Mouse (Mus musculus) lung, embryonic 14.5 days (tissue): ENCODE results near the gene Stkld1. TPM values are rescaled to one million over a fixed set of nuclear protein-coding genes. Genes with fewer than 3 reads are reported as not detected.
"Not testable (repeated sequence)": the region's sequence is repeated elsewhere in the genome, so short reads cannot be mapped to it uniquely, and the experiment has no call there.

ENCODE experiments used
- ATAC-seq: fragments of 200-750 bp; cut with Nextera tagmentation; 2 replicates; pipeline ENCODE4 v1.8.0; 2017; ENCODE audit warnings: mild to moderate bottlenecking, moderate TSS enrichment, moderate library complexity; ENCODE audit not compliant: insufficient read depth
- DNase-seq: peaks from one replicate; pipeline ENCODE4 v3.0.0-alpha.2; 2015
- H3K27ac ChIP-seq: fragments of 300-500 bp; sonication (generic); 2 replicates; pipeline ENCODE4 v1.5.1; 2014; ENCODE audit warnings: low read depth, mild to moderate bottlenecking, moderate library complexity
- H3K27me3 ChIP-seq: fragments of 300-500 bp; sonication (generic); 2 replicates; pipeline ENCODE4 v1.6.1; 2014; ENCODE audit warnings: low read length, control low read depth; ENCODE audit not compliant: insufficient read depth
- H3K36me3 ChIP-seq: fragments of 300-500 bp; sonication (generic); 2 replicates; pipeline ENCODE4 v1.6.1; 2014; ENCODE audit warnings: control low read depth; ENCODE audit not compliant: insufficient read depth
- H3K4me1 ChIP-seq: fragments of 300-500 bp; sonication (generic); 2 replicates; pipeline ENCODE4 v1.6.1; 2014; ENCODE audit warnings: antibody characterized with exemption, control low read depth; ENCODE audit not compliant: insufficient read depth
- H3K4me2 ChIP-seq: fragments of 300-500 bp; sonication (generic); 2 replicates; pipeline ENCODE4 v1.6.1; 2014; ENCODE audit warnings: mild to moderate bottlenecking
- H3K4me3 ChIP-seq: fragments of 300-500 bp; sonication (generic); 2 replicates; pipeline ENCODE4 v1.5.1; 2014; ENCODE audit warnings: low read depth, low read length
- H3K9ac ChIP-seq: fragments of 300-500 bp; sonication (generic); 2 replicates; pipeline ENCODE4 v1.6.1; 2014
- H3K9me3 ChIP-seq: fragments of 300-500 bp; sonication (generic); 2 replicates; pipeline ENCODE4 v1.6.1; 2016; ENCODE audit warnings: low read depth, low read length, control low read depth
- CTCF ChIP-seq: IDR thresholded peaks from 2 replicates; pipeline ENCODE4 v1.5.1; 2016; ENCODE audit warnings: antibody characterized with exemption, low read depth
- WGBS: fragments of 180-500 bp; shearing (Covaris S2); extraction: QIAGEN DNeasy Blood & Tissue Kit; methylation state at CpG from one replicate; pipeline ENCODE4 v1.1.7; 2014; 5-methylcytosine and 5-hydroxymethylcytosine counted together
- polyA plus RNA-seq: library from polyadenylated mRNA; unstranded; fragments of >200 nt; fragmentation: Nextera tagmentation; extraction: Ambion mirVana; gene quantifications from 2 replicates; pipeline ENCODE4 v1.2.1, GENCODE M21; 2014

Stkld1 gene
- polyA plus RNA-seq, result not detected in 2 replicates

- no peaks in the 10 kb centered on the region for H3K27me3 ChIP-seq
- peak within 1 kb of the TSS; percentile 72 for H3K4me2 ChIP-seq
- under 1% methylated on average over 50 of the region's 70 CpGs for WGBS
- peak; percentile 97 for ATAC-seq
- no peaks in the 10 kb centered on the region for H3K9me3 ChIP-seq
- H3K9ac ChIP-seq, result peak within 1 kb of the TSS; percentile 99
- H3K4me1 ChIP-seq, result peaks cover 6% of the 10 kb centered on the region
- H3K4me3 ChIP-seq, result peak within 1 kb of the TSS; percentile 98
- H3K27ac ChIP-seq, result peak within 1 kb of the TSS; percentile 88
- H3K36me3 ChIP-seq, result peaks cover 32% of the 10 kb centered on the region
- no peak for TF ChIP-seq CTCF
- DNase-seq, result peak; percentile 98
Observed at GRCm38 (mm10) chr2:26933304-26934055, at the start of gene Stkld1, which contains the start of gene Surf4. Gene Stkld1 (plus strand): TSS chr2:26934047. Gene Surf4 (minus strand): TSS chr2:26933928.

- 81% methylated on average over 2 of the region's 2 CpGs for WGBS
Observed at GRCm38 (mm10) chr2:26885541-26885940, 48.3 kb upstream of the Stkld1 start.

GRCm38 (mm10) chr2:26886170-26886569, 47.7 kb upstream of the Stkld1 start:
- DNase-seq, ATAC-seq: not testable (repeated sequence)

More at GRCm38 (mm10) chr2:26885541-26885940, 48.3 kb upstream of the Stkld1 start:
- H3K4me3 ChIP-seq, ATAC-seq, H3K4me2 ChIP-seq, H3K9ac ChIP-seq, H3K27ac ChIP-seq, H3K27me3 ChIP-seq, H3K9me3 ChIP-seq, H3K4me1 ChIP-seq, DNase-seq: not testable (repeated sequence)
- H3K36me3 ChIP-seq, result peaks cover 22% of the 10 kb centered on the region

DNA sequence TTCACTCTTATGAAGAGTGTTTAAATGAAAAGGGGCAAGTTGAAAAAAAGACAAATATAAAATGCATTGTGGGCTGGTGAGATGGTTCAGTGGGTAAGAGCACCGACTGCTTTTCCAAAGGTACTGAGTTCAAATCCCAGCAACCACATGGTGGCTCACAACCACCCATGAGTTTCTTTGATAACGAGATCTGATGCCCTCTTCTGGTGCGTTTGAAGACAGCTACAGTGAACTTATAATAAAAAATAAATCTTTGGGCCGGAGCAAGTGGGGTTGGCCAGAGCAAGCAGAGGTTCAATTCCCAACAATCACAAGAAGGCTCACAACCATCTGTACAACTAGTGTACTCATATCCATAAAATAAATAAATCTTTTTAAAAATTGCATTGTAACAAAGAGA, 37.9 kb upstream of the Stkld1 start:
- Histone ChIP-seq H3K9ac (no peak overlapping the region), H3K4me2 (no peak overlapping the region), H3K36me3 (peaks cover 90% of the 10 kb centered on the region), H3K27me3 (no peaks in the 10 kb centered on the region), H3K4me3 (no peak overlapping the region), H3K9me3 (no peaks in the 10 kb centered on the region), H3K27ac (no peak overlapping the region), H3K4me1 (no peaks in the 10 kb centered on the region)
- TF ChIP-seq CTCF, result no peak
- 92% methylated on average over 4 of the region's 4 CpGs for WGBS
- no peak for ATAC-seq
- no peak for DNase-seq

More at GRCm38 (mm10) chr2:26886170-26886569, 47.7 kb upstream of the Stkld1 start:
- H3K27ac ChIP-seq, H3K4me2 ChIP-seq, H3K9ac ChIP-seq, H3K27me3 ChIP-seq, H3K9me3 ChIP-seq, H3K4me3 ChIP-seq, H3K4me1 ChIP-seq: not testable (repeated sequence)
- peaks cover 28% of the 10 kb centered on the region for H3K36me3 ChIP-seq
- 80% methylated on average over 4 of the region's 4 CpGs for WGBS

DNA sequence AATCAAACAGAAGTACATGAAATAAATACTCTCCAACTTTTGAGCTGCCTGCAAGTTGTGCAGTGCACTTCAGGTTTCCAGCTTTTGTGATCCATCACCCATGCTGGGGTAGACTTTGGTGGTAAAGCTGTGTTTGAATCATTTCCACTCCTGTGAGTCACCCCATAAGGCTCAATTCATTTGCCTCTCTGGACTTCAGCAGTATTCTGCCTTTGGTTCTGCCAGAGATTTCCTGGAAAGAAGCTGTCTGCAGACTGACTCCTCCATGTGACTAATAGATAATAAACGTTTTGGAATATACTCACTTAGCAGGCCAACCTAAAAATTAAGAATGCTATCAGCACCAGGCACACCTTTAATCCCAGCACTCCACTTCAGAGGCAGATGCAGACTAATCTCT, 33.1 kb upstream of the Stkld1 start:
- WGBS, result 68% methylated on average over 1 of the region's 1 CpGs
- peaks cover 61% of the 10 kb centered on the region for H3K36me3 ChIP-seq

DNA sequence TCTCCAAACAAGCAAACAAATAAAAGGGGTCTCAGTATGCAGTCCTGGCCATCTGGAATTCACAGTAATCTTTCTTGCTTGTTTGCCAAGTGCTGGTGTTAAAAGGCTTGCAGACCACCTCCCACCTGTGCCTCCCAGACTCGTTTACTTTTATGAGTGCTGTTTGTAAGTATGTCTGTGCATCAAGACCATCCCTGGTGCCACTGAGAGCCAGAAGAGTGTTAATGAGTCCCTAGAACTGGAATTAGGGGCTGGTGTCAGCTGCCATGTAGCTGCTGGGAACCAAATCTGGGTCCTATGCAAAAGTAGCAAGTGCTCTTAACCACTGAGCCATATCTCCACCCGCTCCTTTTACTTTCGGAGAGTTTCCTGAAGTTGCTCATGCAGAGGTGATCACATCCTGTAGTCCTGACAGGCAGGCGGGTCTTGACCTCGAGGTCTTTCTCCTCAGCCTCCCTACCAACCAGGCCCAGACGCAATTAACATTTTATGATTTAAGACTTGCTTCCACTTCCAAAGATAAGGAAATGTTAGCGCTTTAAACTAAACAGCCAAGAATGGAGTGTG, 31.9 kb upstream of the Stkld1 start:
- DNase-seq (no peak), ATAC-seq (no peak)
- peak overlapping the region; percentile 91 for H3K4me2 ChIP-seq
- peaks cover 61% of the 10 kb centered on the region for H3K36me3 ChIP-seq
- peak overlapping the region; percentile 24; the same call in 1 of the 2 replicates for H3K27ac ChIP-seq
- 4% methylated on average over 7 of the region's 7 CpGs for WGBS
- no peak for TF ChIP-seq CTCF
- H3K27me3 ChIP-seq, result no peaks in the 10 kb centered on the region
- peak overlapping the region; percentile 85 for H3K4me3 ChIP-seq
- H3K9me3 ChIP-seq, result no peaks in the 10 kb centered on the region
- peak overlapping the region; percentile 83 for H3K9ac ChIP-seq
- peaks cover 10% of the 10 kb centered on the region; the same call in 1 of the 2 replicates for H3K4me1 ChIP-seq

More for the DNA sequence above, 33.1 kb upstream of the Stkld1 start:
- Histone ChIP-seq H3K27ac (no peak overlapping the region), H3K27me3 (no peaks in the 10 kb centered on the region), H3K4me2 (no peak overlapping the region), H3K9me3 (no peaks in the 10 kb centered on the region), H3K4me1 (peaks cover 10% of the 10 kb centered on the region; the same call in 1 of the 2 replicates), H3K4me3 (no peak overlapping the region), H3K9ac (no peak overlapping the region)
- DNase-seq, result no peak
- TF ChIP-seq CTCF, result no peak
- no peak for ATAC-seq
